Mouse (Mus musculus) left cerebral cortex, adult 2 months (tissue): ENCODE results near the gene Rab36. TPM values are rescaled to one million over a fixed set of nuclear protein-coding genes. Genes with fewer than 3 reads are reported as not detected.
A peak's percentile ranks its signal among the peaks of the same experiment; 100 is the strongest.
"Not testable (repeated sequence)": the region's sequence is repeated elsewhere in the genome, so short reads cannot be mapped to it uniquely, and the experiment has no call there.

Experiments used
- DNase-seq, 2 experiments: peaks; one replicate each; pipeline ENCODE4 v3.0.0; 2021 to 2022; ENCODE audit warnings: low spot score in 2 of 2, mixed read lengths in 1 of 2; ENCODE audit errors: extremely low spot score in 1 of 2
- H3K27ac ChIP-seq: fragments of 200-600 bp; 2 replicates; pipeline ENCODE4 v1.8.1; 2022
- H3K4me3 ChIP-seq: fragments of 200-600 bp; 2 replicates; pipeline ENCODE4 v1.8.1; 2022
- CTCF ChIP-seq: fragments of 200-600 bp; IDR thresholded peaks from 2 replicates; pipeline ENCODE4 v1.8.1; 2022; ENCODE audit warnings: antibody characterized with exemption, mild to moderate bottlenecking, moderate library complexity
- intact Hi-C: fragments of 180-260 bp; cut with DNase I; formaldehyde crosslinking; loops from one replicate; pipeline ENCODE4 v1.15.1; 2025
- total RNA-seq, 2 experiments: library from RNA; stranded (reverse); gene quantifications; 2 replicates each; pipeline ENCODE4 v1.2.3; 2021

The Rab36 gene
- total RNA-seq, 2 experiments from 2014 or later, result 31.6 to 35.7 TPM

GRCm38 (mm10) chr10:75016481-75016880 is 20.4 kb upstream of the Rab36 start:
- H3K4me3 ChIP-seq, result no peak overlapping the region
- no peak for TF ChIP-seq CTCF
- H3K27ac ChIP-seq, result no peak overlapping the region
- DNase-seq, result no peak
- intact Hi-C loops, result no loop called here

GRCm38 (mm10) chr10:75020271-75020670 is 16.6 kb upstream of the Rab36 start:
- intact Hi-C loops, result no loop called here
- DNase-seq, result no peak
- TF ChIP-seq CTCF, result no peak

GRCm38 (mm10) chr10:75021138-75021537 is 15.7 kb upstream of the Rab36 start:
- DNase-seq, result peak; percentile 81 to 89
- TF ChIP-seq CTCF, result no peak; the same call in none of the 2 replicates
- intact Hi-C loops, result loop anchor here (1.0 kb wide), 1 partner anchor 84 kb away; no protein-coding TSS in a partner anchor

More at GRCm38 (mm10) chr10:75020271-75020670, 16.6 kb upstream of the Rab36 start:
- Histone ChIP-seq H3K27ac (no peak overlapping the region), H3K4me3 (no peak overlapping the region)

GRCm38 (mm10) chr10:75026491-75026890 is 10.4 kb upstream of the Rab36 start:
- Histone ChIP-seq H3K4me3 (no peak overlapping the region), H3K27ac (no peak overlapping the region)
- intact Hi-C loops, result no loop called here
- no peak for TF ChIP-seq CTCF
- DNase-seq, result no peak

More at GRCm38 (mm10) chr10:75021138-75021537, 15.7 kb upstream of the Rab36 start:
- Histone ChIP-seq H3K4me3 (no peak overlapping the region), H3K27ac (no peak overlapping the region)

- DNase-seq, result no peak
Observed at GRCm38 (mm10) chr10:75028743-75029142, 8.1 kb upstream of the Rab36 start.

GRCm38 (mm10) chr10:75029677-75030076 is 7.2 kb upstream of the Rab36 start:
- TF ChIP-seq CTCF, result no peak
- Histone ChIP-seq H3K27ac (no peak overlapping the region), H3K4me3 (no peak overlapping the region)
- intact Hi-C loops, result no loop called here
- no peak for DNase-seq

More at GRCm38 (mm10) chr10:75028743-75029142, 8.1 kb upstream of the Rab36 start:
- H3K4me3 ChIP-seq, result no peak overlapping the region
- intact Hi-C loops, result no loop called here
- no peak for TF ChIP-seq CTCF
- no peak overlapping the region for H3K27ac ChIP-seq

- no peak overlapping the region for H3K4me3 ChIP-seq
- TF ChIP-seq CTCF, result no peak
- DNase-seq, result no peak
- intact Hi-C loops, result no loop called here
- H3K27ac ChIP-seq, result no peak overlapping the region
Observed at GRCm38 (mm10) chr10:75030234-75030633, 6.6 kb upstream of the Rab36 start.

- Histone ChIP-seq H3K4me3 (no peak overlapping the region), H3K27ac (no peak overlapping the region)
- intact Hi-C loops, result loop anchor here (1.0 kb wide), 1 partner anchor 38 kb away; no protein-coding TSS in a partner anchor
- TF ChIP-seq CTCF, result no peak
- no peak for DNase-seq
Observed at GRCm38 (mm10) chr10:75031345-75032114, 5.3 kb upstream of the Rab36 start.

GRCm38 (mm10) chr10:75032395-75032794 is 4.5 kb upstream of the Rab36 start, which contains the start of gene Rsph14:
Gene Rsph14, minus strand, starts transcription at chr10:75032586.
- no peak within 1 kb of the TSS for H3K27ac ChIP-seq
- peak; percentile 78 to 85 for DNase-seq
- peak within 1 kb of the TSS; percentile 20; the same call in 1 of the 2 replicates for H3K4me3 ChIP-seq
- TF ChIP-seq CTCF, result no peak
- intact Hi-C loops, result loop anchor here (1.0 kb wide), 1 partner anchor 39 kb away; no protein-coding TSS in a partner anchor

- H3K27ac ChIP-seq, DNase-seq, intact Hi-C loops, H3K4me3 ChIP-seq: not testable (repeated sequence)
Observed at GRCm38 (mm10) chr10:75042060-75042459, 5.2 kb downstream of the Rab36 start.

GRCm38 (mm10) chr10:75044459-75044858 is 7.6 kb downstream of the Rab36 start:
- DNase-seq, result no peak
- Histone ChIP-seq H3K27ac (no peak overlapping the region), H3K4me3 (no peak overlapping the region)
- TF ChIP-seq CTCF, result no peak
- intact Hi-C loops, result no loop called here

- Histone ChIP-seq H3K4me3 (no peak overlapping the region), H3K27ac (no peak overlapping the region)
- DNase-seq, result no peak
- no peak for TF ChIP-seq CTCF
- intact Hi-C loops, result no loop called here
Observed at GRCm38 (mm10) chr10:75045831-75046230, 9.0 kb downstream of the Rab36 start.
